Mouse (Mus musculus) right cerebral cortex, adult 18-20 months (tissue): Measurements from ENCODE around the gene Ddx3x.
"Not testable (repeated sequence)": the region's sequence is repeated elsewhere in the genome, so short reads cannot be mapped to it uniquely, and the experiment has no call there.

Experiments
- DNase-seq: peaks from one replicate; pipeline ENCODE4 v3.0.0; 2022; ENCODE audit warnings: mixed read lengths

Gene Ddx3x

GRCm38 (mm10) chrX:13282089-13282850 lies 1.5 kb downstream of the Ddx3x start:
- no peak for DNase-seq

GRCm38 (mm10) chrX:13285772-13286171 lies 5.0 kb downstream of the Ddx3x start:
- DNase-seq = no peak

- no peak for DNase-seq
These were observed 13.9 kb downstream of the Ddx3x start for GRCm38 (mm10) chrX:13294505-13295228.

GRCm38 (mm10) chrX:13295229-13295571 lies 14.4 kb downstream of the Ddx3x start:
- no peak for DNase-seq

- DNase-seq = not testable (repeated sequence)
These were observed 15.5 kb downstream of the Ddx3x start for GRCm38 (mm10) chrX:13296241-13296640.

- DNase-seq = no peak
These were observed 25.4 kb downstream of the Ddx3x start for GRCm38 (mm10) chrX:13306190-13306589.

- no peak for DNase-seq
These were observed 30.6 kb downstream of the Ddx3x start for GRCm38 (mm10) chrX:13311396-13311795.

GRCm38 (mm10) chrX:13329611-13330010 lies 48.8 kb downstream of the Ddx3x start:
- no peak for DNase-seq
